Mouse (Mus musculus) T-helper 1 cell (primary cell): ENCODE measurements at regions not wholly inside any gene's neighbourhood (a gene's known extent, or its start where the extent isn't known, plus 50 kb on each side); places are given as distances from the start of the nearest gene placed in this dataset.

Experiments
- in situ Hi-C: fragments of 300-600 bp; cut with MboI, MseI; formaldehyde crosslinking; loops from one replicate; pipeline ENCODE4 v1.15.1; 2025; ENCODE audit warnings: high pct_unique_total_duplicates

GRCm38 (mm10) chr15:72393226-72393625, 1441.1 kb upstream of the Gm6569 start:
- in situ Hi-C loops, result no loop called here

DNA sequence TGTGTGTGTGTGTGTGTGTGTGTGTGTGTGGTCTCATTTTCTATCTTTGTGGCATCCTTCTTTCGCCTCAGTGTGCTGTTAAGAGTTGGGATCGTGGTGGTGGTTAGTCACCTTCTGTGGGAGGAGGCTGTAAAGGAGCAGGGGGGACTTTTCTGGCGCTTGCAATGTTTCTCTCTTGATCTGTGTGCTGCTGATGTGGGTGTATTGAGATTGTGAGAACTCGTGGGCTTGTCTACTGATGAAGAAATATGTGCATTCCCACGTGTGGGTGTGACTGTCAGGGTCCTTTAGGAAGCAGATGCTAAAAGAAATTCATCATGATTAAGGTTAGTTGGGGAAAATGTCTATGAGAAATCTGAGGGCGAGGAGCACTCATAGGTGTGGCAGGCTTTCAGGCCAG, 1422.4 kb upstream of the Gm6569 start:
- in situ Hi-C loops, result no loop called here
